Mouse (Mus musculus) midbrain, postnatal 0 days (tissue): ENCODE results near the gene Gm49369. TPM values are rescaled to one million over a fixed set of nuclear protein-coding genes. Genes with fewer than 3 reads are reported as not detected.

Experiments used
- ATAC-seq: fragments of 200-750 bp; cut with Nextera tagmentation; 2 replicates; pipeline ENCODE4 v1.8.0; 2017; ENCODE audit warnings: moderate number of reproducible peaks, mild to moderate bottlenecking, moderate TSS enrichment, moderate library complexity; ENCODE audit not compliant: low FRiP score
- DNase-seq: peaks from one replicate; pipeline ENCODE4 v3.0.0-alpha.2; 2015; ENCODE audit warnings: low spot score
- H3K27ac ChIP-seq: fragments of 300-500 bp; sonication (generic); 2 replicates; pipeline ENCODE4 v1.5.1; 2014; ENCODE audit warnings: low read depth, mild to moderate bottlenecking, low read length, mixed read lengths
- H3K27me3 ChIP-seq: fragments of 300-500 bp; sonication (generic); 2 replicates; pipeline ENCODE4 v1.6.1; 2014; ENCODE audit warnings: low read length, control low read depth, mixed read lengths; ENCODE audit not compliant: insufficient read depth
- H3K36me3 ChIP-seq: fragments of 300-500 bp; sonication (generic); 2 replicates; pipeline ENCODE4 v1.6.1; 2014; ENCODE audit warnings: low read length, control low read depth, mixed read lengths; ENCODE audit not compliant: insufficient read depth
- H3K4me1 ChIP-seq: fragments of 300-500 bp; sonication (generic); 2 replicates; pipeline ENCODE4 v1.6.1; 2014; ENCODE audit warnings: mild to moderate bottlenecking, control low read depth, antibody characterized with exemption, low read length, mixed read lengths; ENCODE audit not compliant: insufficient read depth
- H3K4me2 ChIP-seq: fragments of 300-500 bp; sonication (generic); 2 replicates; pipeline ENCODE4 v1.6.1; 2014; ENCODE audit warnings: low read depth, mild to moderate bottlenecking, low read length, mixed read lengths; ENCODE audit not compliant: poor library complexity, severe bottlenecking
- H3K4me3 ChIP-seq: fragments of 300-500 bp; sonication (generic); 2 replicates; pipeline ENCODE4 v1.5.1; 2014; ENCODE audit warnings: low read depth, mild to moderate bottlenecking, low read length, moderate library complexity
- H3K9ac ChIP-seq: fragments of 300-500 bp; sonication (generic); replicated peaks from 2 replicates; pipeline ENCODE4 v1.6.1; 2014; ENCODE audit warnings: mild to moderate bottlenecking, low read length, moderate library complexity, mixed read lengths; ENCODE audit not compliant: poor library complexity, severe bottlenecking
- H3K9me3 ChIP-seq: fragments of 300-500 bp; sonication (generic); 2 replicates; pipeline ENCODE4 v1.6.1; 2016; ENCODE audit warnings: low read length, control low read depth
- CTCF ChIP-seq: IDR thresholded peaks from 2 replicates; pipeline ENCODE4 v1.5.1; 2016; ENCODE audit warnings: antibody characterized with exemption, mild to moderate bottlenecking
- WGBS: fragments of 180-500 bp; shearing (Covaris S2); extraction: QIAGEN DNeasy Blood & Tissue Kit; methylation state at CpG from one replicate; pipeline ENCODE4 v1.1.7; 2014; 5-methylcytosine and 5-hydroxymethylcytosine counted together
- polyA plus RNA-seq: library from polyadenylated mRNA; unstranded; fragments of >200 nt; fragmentation: Nextera tagmentation; extraction: Ambion mirVana; gene quantifications from 2 replicates; pipeline ENCODE4 v1.2.1, GENCODE M21; 2015
- total RNA-seq: library from RNA; depleted of rRNA; stranded (reverse); fragments of >200 nt; gene quantifications from 2 replicates; pipeline ENCODE4 v1.2.3, GENCODE M21; 2014

Gene Gm49369
- total and polyA plus RNA-seq, 2 experiments from 2014 or later, result not detected

DNA sequence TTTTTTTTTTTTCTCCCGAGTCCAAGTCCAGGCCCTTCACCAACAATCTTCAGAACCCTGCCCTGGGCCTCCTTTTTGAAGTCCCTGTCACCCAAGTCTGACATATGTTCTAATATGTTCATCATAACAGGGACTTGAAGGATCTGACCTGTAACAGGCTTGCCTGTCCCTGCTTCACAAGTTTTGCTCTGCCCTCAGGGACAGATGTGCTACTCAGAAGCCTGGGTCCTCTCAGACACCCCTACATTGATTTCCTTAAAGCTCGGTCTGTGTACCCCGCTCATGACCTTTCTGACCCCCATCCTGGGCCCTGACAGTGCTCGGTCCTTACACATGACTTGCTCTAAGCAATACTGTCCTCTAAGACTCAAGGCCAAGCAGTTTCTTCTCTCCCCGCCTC is 9.4 kb downstream of the Gm49369 start:
- no peak for TF ChIP-seq CTCF
- no peak overlapping the region for H3K4me3 ChIP-seq

DNA sequence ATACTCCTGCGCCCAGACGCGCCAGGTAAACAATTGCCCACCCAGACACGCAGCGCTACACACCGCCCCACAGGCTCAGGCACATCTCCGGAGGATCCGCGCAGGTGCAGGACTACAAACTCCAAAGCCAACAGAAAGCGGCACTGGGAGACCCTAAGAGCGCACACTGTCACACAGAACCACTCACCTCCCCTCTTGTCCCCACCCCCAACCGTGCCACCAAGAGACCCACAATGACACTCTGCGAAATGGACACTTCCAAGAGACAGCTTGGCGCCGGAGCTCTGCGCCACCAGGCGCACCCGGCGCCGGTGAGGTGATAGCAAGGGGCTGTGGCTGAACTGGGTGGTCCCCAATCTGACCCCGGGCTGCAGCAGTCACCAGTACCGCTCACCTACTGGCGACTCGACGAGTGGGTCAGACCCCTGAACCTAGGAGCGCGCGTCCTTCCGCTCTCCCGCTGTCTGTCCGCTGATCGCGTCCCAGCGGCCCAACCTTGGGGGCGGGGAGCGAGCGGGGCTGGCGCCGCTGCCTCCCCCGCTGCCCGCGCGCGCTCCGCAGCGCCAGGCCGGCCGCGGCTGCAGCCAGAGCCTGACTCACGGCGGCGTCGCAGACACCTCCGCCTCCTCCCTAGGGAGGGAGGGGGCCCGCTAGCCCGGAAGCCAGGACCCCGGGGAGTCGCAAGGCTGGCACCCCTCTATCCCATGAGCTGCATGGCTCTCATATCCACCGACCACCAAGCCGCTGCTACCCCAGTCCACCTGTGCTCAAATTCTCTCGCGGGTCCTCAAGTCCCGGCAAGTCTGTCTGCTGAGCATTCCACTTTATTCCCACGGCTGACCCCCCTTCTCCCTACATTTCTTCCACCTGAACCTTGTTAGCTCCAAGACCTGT is 10.5 kb downstream of the Gm49369 start:
- WGBS, result 2% methylated on average over 64 of the region's 64 CpGs
- Histone ChIP-seq H3K27me3 (peaks cover 23% of the 10 kb centered on the region; the same call in 1 of the 2 replicates), H3K36me3 (peaks cover 14% of the 10 kb centered on the region), H3K4me3 (peak overlapping the region; percentile 55), H3K4me2 (peak overlapping the region; percentile 87), H3K27ac (no peak overlapping the region), H3K4me1 (no peaks in the 10 kb centered on the region), H3K9me3 (no peaks in the 10 kb centered on the region), H3K9ac (peak overlapping the region; percentile 56; the same call in 1 of the 2 replicates)
- TF ChIP-seq CTCF, result no peak
- DNase-seq, result peak; percentile 30
- ATAC-seq, result no peak

More for the DNA sequence above, 9.4 kb downstream of the Gm49369 start:
- 81% methylated on average over 5 of the region's 5 CpGs for WGBS
- H3K36me3 ChIP-seq, result peaks cover 21% of the 10 kb centered on the region
- peaks cover 23% of the 10 kb centered on the region; the same call in 1 of the 2 replicates for H3K27me3 ChIP-seq
- H3K27ac ChIP-seq, result no peak overlapping the region
- H3K4me1 ChIP-seq, result no peaks in the 10 kb centered on the region
- ATAC-seq (no peak), DNase-seq (no peak)
- no peak overlapping the region for H3K9ac ChIP-seq
- no peaks in the 10 kb centered on the region for H3K9me3 ChIP-seq
- no peak overlapping the region for H3K4me2 ChIP-seq

DNA sequence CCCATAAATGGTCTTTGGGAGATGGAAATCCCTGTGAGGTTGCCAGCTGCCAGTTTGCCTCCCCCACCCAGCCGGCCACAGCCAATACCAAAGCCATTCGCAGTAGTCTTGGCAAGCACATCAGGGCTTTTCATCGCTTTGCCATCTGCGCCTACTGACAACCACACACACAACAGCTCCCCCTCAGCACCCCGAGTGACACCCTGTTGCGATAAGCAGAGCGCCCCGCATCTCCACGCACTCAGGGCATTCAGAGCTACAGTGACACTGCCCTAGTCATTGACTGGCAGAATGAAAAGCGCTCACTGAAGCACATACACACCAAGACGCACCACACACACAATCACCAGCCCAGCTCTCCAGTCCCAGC is 11.1 kb downstream of the Gm49369 start:
- DNase-seq (peak; percentile 36), ATAC-seq (no peak)
- TF ChIP-seq CTCF, result no peak
- Histone ChIP-seq H3K4me2 (peak overlapping the region; percentile 87), H3K4me1 (no peaks in the 10 kb centered on the region), H3K27ac (no peak overlapping the region), H3K27me3 (peaks cover 23% of the 10 kb centered on the region; the same call in 1 of the 2 replicates), H3K9ac (peak overlapping the region; percentile 56; the same call in 1 of the 2 replicates), H3K4me3 (peak overlapping the region; percentile 55), H3K9me3 (no peaks in the 10 kb centered on the region), H3K36me3 (peaks cover 8% of the 10 kb centered on the region; the same call in 1 of the 2 replicates)
- WGBS, result 22% methylated on average over 11 of the region's 11 CpGs

DNA sequence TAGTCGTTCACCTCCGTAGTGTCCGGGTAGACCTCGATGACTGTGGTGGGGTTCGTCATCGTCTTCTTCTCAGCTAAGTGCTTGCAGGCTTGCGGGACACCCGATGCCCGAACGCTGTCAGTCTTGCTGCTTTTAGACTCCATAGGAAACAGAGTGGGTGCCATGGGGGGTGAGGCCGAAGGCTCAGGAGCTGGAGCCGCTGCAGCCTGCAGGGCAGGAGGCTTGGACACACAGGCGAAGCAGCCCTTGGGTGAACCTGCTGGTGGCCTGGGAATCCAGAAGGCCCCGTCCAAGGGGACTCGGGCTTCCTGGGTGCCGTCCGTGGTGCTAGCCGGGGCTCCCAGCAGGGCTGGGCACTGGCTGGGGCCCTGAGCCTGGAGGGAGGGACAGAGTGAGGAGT is 11.5 kb downstream of the Gm49369 start:
- Histone ChIP-seq H3K4me2 (peak overlapping the region; percentile 87), H3K4me3 (peak overlapping the region; percentile 55; the same call in 1 of the 2 replicates), H3K9me3 (no peaks in the 10 kb centered on the region), H3K9ac (no peak overlapping the region), H3K27me3 (peaks cover 23% of the 10 kb centered on the region; the same call in 1 of the 2 replicates), H3K4me1 (no peaks in the 10 kb centered on the region), H3K36me3 (peaks cover 3% of the 10 kb centered on the region; the same call in 1 of the 2 replicates), H3K27ac (no peak overlapping the region)
- 81% methylated on average over 18 of the region's 18 CpGs for WGBS
- no peak for ATAC-seq
- no peak for TF ChIP-seq CTCF
- no peak for DNase-seq

GRCm38 (mm10) chr7:142369820-142370219 is 12.6 kb downstream of the Gm49369 start:
- ATAC-seq (no peak), DNase-seq (no peak)
- 72% methylated on average over 6 of the region's 6 CpGs for WGBS

GRCm38 (mm10) chr7:142368856-142369255 is 13.6 kb downstream of the Gm49369 start:
- no peaks in the 10 kb centered on the region for H3K36me3 ChIP-seq
- no peak for TF ChIP-seq CTCF
- H3K4me2 ChIP-seq, result no peak overlapping the region
- ATAC-seq, result no peak
- H3K9me3 ChIP-seq, result no peaks in the 10 kb centered on the region
- H3K27ac ChIP-seq, result no peak overlapping the region
- DNase-seq, result peak; percentile 33
- no peaks in the 10 kb centered on the region for H3K4me1 ChIP-seq
- WGBS, result 61% methylated on average over 2 of the region's 2 CpGs
- peaks cover 23% of the 10 kb centered on the region; the same call in 1 of the 2 replicates for H3K27me3 ChIP-seq
- no peak overlapping the region for H3K4me3 ChIP-seq
- H3K9ac ChIP-seq, result no peak overlapping the region

More at GRCm38 (mm10) chr7:142369820-142370219, 12.6 kb downstream of the Gm49369 start:
- no peak overlapping the region for H3K9ac ChIP-seq
- H3K27me3 ChIP-seq, result peaks cover 23% of the 10 kb centered on the region; the same call in 1 of the 2 replicates
- no peak overlapping the region for H3K4me2 ChIP-seq
- H3K4me1 ChIP-seq, result no peaks in the 10 kb centered on the region
- TF ChIP-seq CTCF, result no peak
- no peaks in the 10 kb centered on the region for H3K9me3 ChIP-seq
- H3K27ac ChIP-seq, result no peak overlapping the region
- H3K36me3 ChIP-seq, result 0 out of 2 replicates have a peak, but pooled peaks cover 3% of the 10 kb centered on the region
- H3K4me3 ChIP-seq, result no peak overlapping the region
